In the genomic region with DNA sequence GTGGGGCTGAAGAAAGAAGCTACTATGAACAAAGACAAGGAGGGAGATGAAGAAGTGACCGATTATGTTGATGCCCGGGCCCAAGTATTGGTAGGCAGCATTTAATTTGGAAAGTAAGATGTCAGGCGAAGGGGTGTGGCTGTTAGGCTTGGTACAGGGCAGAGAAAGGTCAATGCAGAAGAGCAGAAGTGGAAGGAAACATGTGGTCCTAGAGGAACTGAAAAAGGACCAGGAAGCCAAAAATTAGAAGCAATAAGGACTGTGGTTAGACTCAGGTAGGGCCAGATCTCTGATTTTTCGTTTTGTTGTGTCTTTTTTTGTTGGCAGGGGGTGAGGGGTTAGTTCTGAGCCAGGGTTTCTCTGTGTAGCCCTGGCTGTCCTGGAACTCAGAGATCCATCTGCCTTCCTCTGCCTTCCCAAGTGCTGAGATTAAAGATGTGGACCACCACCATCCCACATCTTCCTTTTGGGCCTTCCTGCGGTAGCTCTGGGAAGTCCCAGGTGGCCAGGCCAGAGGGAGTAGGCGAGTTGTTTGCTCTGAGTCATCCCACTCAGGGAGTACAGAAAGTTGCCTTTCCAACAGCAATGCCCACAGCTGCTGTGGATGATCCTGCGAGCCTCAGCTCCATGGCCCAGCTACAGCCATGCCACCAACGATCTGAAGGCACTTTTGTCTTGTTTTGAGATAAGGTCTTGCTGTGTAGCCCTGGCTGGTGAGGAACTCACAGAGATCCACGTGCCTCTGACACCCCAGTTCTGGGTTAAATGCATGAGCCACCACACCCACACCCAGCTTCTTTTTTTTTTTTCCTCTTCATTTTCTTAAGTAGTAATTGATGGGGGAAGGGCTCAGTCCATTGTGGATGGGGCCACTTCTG, we compare ENCODE assay signal across 20 mouse cellular contexts. TPM values are rescaled to one million over a fixed set of nuclear protein-coding genes. Genes with fewer than 3 reads are reported as not detected.
DNase-seq lines count a peak whose midpoint lies in the region; ATAC-seq and TF ChIP-seq lines count a peak whose summit lies in the region.
"Had no signal": no experiment of that assay in that cellular context is flagged by ENCODE, and none has a peak within 500 bp of the region (broad histone marks: within the 10 kb centered on the region; RNA-seq: fewer than 3 reads in every experiment).

No protein-coding gene starts in this region.

- no peaks in the 10 kb centered on the region for H3K36me3 ChIP-seq in lung, postnatal 0 days (ENCODE audit: insufficient read depth, low read length)
- peaks cover 18 to 37% of the 10 kb centered on the region in 2 experiments for H3K36me3 ChIP-seq in CH12.LX (replicated peaks in 1 of 2; ENCODE audit: control insufficient read depth in 1 of 2, insufficient read depth in 1 of 2, low read length in 1 of 2)
- H3K36me3 ChIP-seq: embryonic facial prominence, embryonic 15.5 days; forebrain, embryonic 12.5 days; hindbrain, embryonic 15.5 days; neural tube, embryonic 15.5 days had no signal

- no peaks in the 10 kb centered on the region for H3K4me1 ChIP-seq in lung, postnatal 0 days (ENCODE audit: insufficient read depth, low read depth, low read length)
- H3K4me1 ChIP-seq in CH12.LX (ENCODE audit: control insufficient read depth in 1 of 2, insufficient read depth in 2 of 2), result peaks cover 31 to 68% of the 10 kb centered on the region in 2 experiments
- H3K4me1 ChIP-seq: embryonic facial prominence, embryonic 15.5 days; forebrain, embryonic 12.5 days; hindbrain, embryonic 15.5 days; neural tube, embryonic 15.5 days had no signal

- no peak overlapping the region for H3K4me2 ChIP-seq in lung, postnatal 0 days (replicated peaks; ENCODE audit: low read depth, low read length)
- H3K4me2 ChIP-seq in CH12.LX (ENCODE audit: insufficient read depth, low read depth, poor library complexity, severe bottlenecking), result peak overlapping the region; percentile 31
- H3K4me2 ChIP-seq: embryonic facial prominence, embryonic 15.5 days; forebrain, embryonic 12.5 days; hindbrain, embryonic 15.5 days; neural tube, embryonic 15.5 days had no signal

- TF ChIP-seq CTCF in lung, postnatal 0 days (IDR thresholded peaks at IDR 0.05), result no peak
- no peak for TF ChIP-seq CTCF in CH12.LX (conservative IDR thresholded peaks at IDR 0.05 in 1 of 2, IDR thresholded peaks at IDR 0.05 in 1 of 2; ENCODE audit: low read depth in 2 of 2, low read length in 2 of 2)

- no peaks in the 10 kb centered on the region for H3K9me3 ChIP-seq in lung, postnatal 0 days (ENCODE audit: low read length)
- peaks cover 5% of the 10 kb centered on the region for H3K9me3 ChIP-seq in CH12.LX (replicated peaks; ENCODE audit: low read length)
- H3K9me3 ChIP-seq: embryonic facial prominence, embryonic 15.5 days; forebrain, embryonic 12.5 days; hindbrain, embryonic 15.5 days; neural tube, embryonic 15.5 days had no signal

- peak; percentile 42 for DNase-seq in lung, postnatal 36 days
- no peak for DNase-seq in lung, postnatal 0 days (ENCODE audit: low spot score)
- peak; percentile 90 for DNase-seq in CH12.LX (ENCODE audit: extremely low read depth)
- DNase-seq in adrenal gland, postnatal 14 days, result no peak
- no peak for DNase-seq in kidney, adult 9 months
- DNase-seq in layer of hippocampus, adult 8-10 months (ENCODE audit: low spot score in 2 of 2), result no peak
- DNase-seq: cerebellum, adult 9-10 months; heart, adult 11 months; kidney, adult 8-10 months; retina, postnatal 1 day; thymus, adult 2 months had no signal

- H3K9ac ChIP-seq in lung, postnatal 0 days (replicated peaks; ENCODE audit: low read depth), result no peak overlapping the region
- 0 out of 2 replicates have a peak overlapping the region, but pooled peaks have one; percentile 15 for H3K9ac ChIP-seq in CH12.LX (ENCODE audit: insufficient read depth, low read depth)
- H3K9ac ChIP-seq: embryonic facial prominence, embryonic 15.5 days; forebrain, embryonic 12.5 days; hindbrain, embryonic 15.5 days; neural tube, embryonic 15.5 days had no signal

- no peak for TF ChIP-seq EP300 in lung, postnatal 0 days (IDR thresholded peaks at IDR 0.05)
- peak; percentile 96 for TF ChIP-seq EP300 in CH12.LX (IDR thresholded peaks at IDR 0.05; ENCODE audit: low read length)

- no peak for ATAC-seq in lung, postnatal 0 days
- peak; percentile 42 for ATAC-seq in common myeloid progenitor, adult 5-6 weeks (replicated peaks; ENCODE audit: low read depth, poor library complexity, severe bottlenecking)
- ATAC-seq in neutrophil, adult 5-6 weeks (ENCODE audit: extremely low read depth, insufficient number of reproducible peaks, low FRiP score, poor library complexity, severe bottlenecking), result peak; percentile 55
- ATAC-seq: Patski had no signal

- dilution Hi-C loops in CH12.LX (cut with MboI; ENCODE audit: extremely low pct_ligation_motif_present, extremely low pct_unique_long_range_greater_than_20kb, low sequenced_read_pairs), result no loop called here

- H3K27me3 ChIP-seq in lung, postnatal 0 days (replicated peaks; ENCODE audit: insufficient read depth, low read length), result no peaks in the 10 kb centered on the region
- H3K27me3 ChIP-seq in CH12.LX (replicated peaks), result no peaks in the 10 kb centered on the region
- H3K27me3 ChIP-seq: embryonic facial prominence, embryonic 15.5 days; hindbrain, embryonic 15.5 days; neural tube, embryonic 15.5 days had no signal

- TF ChIP-seq POLR2A in CH12.LX (IDR thresholded peaks at IDR 0.05; ENCODE audit: low read depth, low read length), result peak; percentile 27; the same call in 1 of the 2 replicates

- no peak overlapping the region for H3K4me3 ChIP-seq in lung, postnatal 0 days (ENCODE audit: low read depth, low read length)
- H3K4me3 ChIP-seq in CH12.LX (replicated peaks in 1 of 3; ENCODE audit: low read depth in 2 of 3, low read length in 2 of 3, poor library complexity in 1 of 3), result peak overlapping the region in 1 of 3 experiments; percentile 30
- H3K4me3 ChIP-seq: embryonic facial prominence, embryonic 15.5 days; forebrain, embryonic 12.5 days; hindbrain, embryonic 15.5 days; left cerebral cortex, adult 2 months; megakaryocyte, embryonic 14.5 days; neural tube, embryonic 15.5 days had no signal

- TF ChIP-seq RAD21 in CH12.LX (IDR thresholded peaks at IDR 0.05; ENCODE audit: low read depth, low read length), result no peak; the same call in none of the 2 replicates

- WGBS in lung, postnatal 0 days, result 62% methylated on average over 9 of the region's 9 CpGs

- H3K79me2 ChIP-seq in CH12.LX (replicated peaks; ENCODE audit: control insufficient read depth, extremely low read depth, insufficient read depth, poor library complexity, severe bottlenecking), result no peaks in the 10 kb centered on the region

- in situ Hi-C loops in CH12.LX (cut with MboI; ENCODE audit: low pct_ligation_motif_present, low pct_unique_long_range_greater_than_20kb, low sequenced_read_pairs), result no loop called here

- H3K27ac ChIP-seq in lung, postnatal 0 days (ENCODE audit: low read length), result no peak overlapping the region
- peak overlapping the region; percentile 97 for H3K27ac ChIP-seq in CH12.LX (ENCODE audit: insufficient read depth, low read depth)
- H3K27ac ChIP-seq: embryonic facial prominence, embryonic 15.5 days; forebrain, embryonic 12.5 days; hindbrain, embryonic 15.5 days; left cerebral cortex, adult 2 months; neural tube, embryonic 15.5 days had no signal

TF ChIP-seq in CH12.LX, 34 proteins besides CTCF, POLR2A, EP300 and RAD21 (continues in another document):
- no peak for TF ChIP-seq HCFC1 (IDR thresholded peaks at IDR 0.05; ENCODE audit: low read depth, low read length)
- TF ChIP-seq BHLHE40 (IDR thresholded peaks at IDR 0.05; ENCODE audit: low read depth, low read length), result peak; percentile 66; the same call in 1 of the 2 replicates
- no peak for TF ChIP-seq E2F4 (IDR thresholded peaks at IDR 0.05; ENCODE audit: insufficient replicate concordance, low read depth, low read length)
- TF ChIP-seq MAZ (IDR thresholded peaks at IDR 0.05; ENCODE audit: low read depth, low read length), result no peak
- TF ChIP-seq MAX (IDR thresholded peaks at IDR 0.05; ENCODE audit: low read length), result peak; percentile 78
- TF ChIP-seq ZC3H11A (IDR thresholded peaks at IDR 0.05; ENCODE audit: low read depth, low read length), result no peak
- TF ChIP-seq ZMIZ1 (IDR thresholded peaks at IDR 0.05; ENCODE audit: low read depth, low read length), result no peak
- no peak for TF ChIP-seq JUN (IDR thresholded peaks at IDR 0.05; ENCODE audit: insufficient read depth, low read depth, low read length)
- peak; percentile 68; the same call in 1 of the 2 replicates for TF ChIP-seq SIN3A (IDR thresholded peaks at IDR 0.05; ENCODE audit: low read length)
- no peak for TF ChIP-seq ZKSCAN1 (IDR thresholded peaks at IDR 0.05; ENCODE audit: borderline replicate concordance, low read depth, low read length)
- TF ChIP-seq USF1 (IDR thresholded peaks at IDR 0.05; ENCODE audit: low read depth, low read length), result no peak
- TF ChIP-seq POLR2AphosphoS2 (IDR thresholded peaks at IDR 0.05; ENCODE audit: low read depth, low read length), result no peak
- no peak for TF ChIP-seq USF2 (conservative IDR thresholded peaks at IDR 0.05; ENCODE audit: low read depth, low read length)

RNA-seq across cellular contexts. Expression of gene Map4k1, which starts 25.6 kb away (rescaled TPM):
- 2.0 and 3.5 TPM in 2 replicates for polyA plus RNA-seq in lung, postnatal 0 days (2015; fragmentation: Nextera tagmentation; extraction: Ambion mirVana)
- total RNA-seq in CH12.LX (2012; rRNA removed), result 183 and 195 TPM in 2 replicates
- 112 and 114 TPM in 2 replicates for total RNA-seq in CH12.LX (2014; rRNA removed)
- polyA plus RNA-seq in CH12.LX (2012; ENCODE audit: insufficient read length, low read depth), result 395 and 401 TPM in 2 replicates
- total RNA-seq in common myeloid progenitor, adult 5-6 weeks (2017), result 65.8 and 72.9 TPM in 2 replicates
- total RNA-seq in neutrophil, adult 5-6 weeks (2017), result 132 and 154 TPM in 2 replicates
- 1.8 and 7.9 TPM in 2 replicates for total RNA-seq in adrenal gland, postnatal 14 days (2021)
- total RNA-seq in layer of hippocampus, adult 8-10 months (2022), result 1 to 10 TPM; 1.3 to 3.5 (median 1.7) TPM

RNA-seq across cellular contexts. Expression of gene Eif3k, which starts 25.8 kb away (rescaled TPM):
- 287 and 294 TPM in 2 replicates for polyA plus RNA-seq in lung, postnatal 0 days (2015; fragmentation: Nextera tagmentation; extraction: Ambion mirVana)
- total RNA-seq in CH12.LX (2012; rRNA removed) (513 and 551 TPM in 2 replicates), CH12.LX (2014; rRNA removed) (595 and 658 TPM in 2 replicates)
- 580 and 584 TPM in 2 replicates for polyA plus RNA-seq in CH12.LX (2012; ENCODE audit: insufficient read length, low read depth)
- total RNA-seq in common myeloid progenitor, adult 5-6 weeks (2017), result 417 and 491 TPM in 2 replicates
- 191 and 195 TPM in 2 replicates for total RNA-seq in neutrophil, adult 5-6 weeks (2017)
- 233 and 240 TPM in 2 replicates for total RNA-seq in adrenal gland, postnatal 14 days (2021)
- total RNA-seq in layer of hippocampus, adult 8-10 months (2022), result 100 to 1,000 TPM; 182 to 214 (median 197) TPM

RNA-seq across cellular contexts. Expression of gene Actn4, which starts 45.3 kb away (rescaled TPM):
- 202 and 218 TPM in 2 replicates for polyA plus RNA-seq in lung, postnatal 0 days (2015; fragmentation: Nextera tagmentation; extraction: Ambion mirVana)
- total RNA-seq in CH12.LX (2012; rRNA removed) (62.9 and 63.4 TPM in 2 replicates), CH12.LX (2014; rRNA removed) (45.9 and 56.9 TPM in 2 replicates)
- polyA plus RNA-seq in CH12.LX (2012; ENCODE audit: insufficient read length, low read depth), result 127 and 145 TPM in 2 replicates
- 42.6 and 76.9 TPM in 2 replicates for total RNA-seq in common myeloid progenitor, adult 5-6 weeks (2017)
- total RNA-seq in neutrophil, adult 5-6 weeks (2017), result 29.7 and 36.4 TPM in 2 replicates
- total RNA-seq in adrenal gland, postnatal 14 days (2021), result 271 and 282 TPM in 2 replicates
- total RNA-seq in layer of hippocampus, adult 8-10 months (2022), result 100 to 1,000 TPM; 136 to 138 (median 137) TPM

Comparison
In these comparisons a context has a peak if more than half of its experiments do, and no peak if none do; other contexts are left out.
1. DNase-seq: peak in lung, postnatal 36 days (single experiment) and CH12.LX (single experiment); none in lung, postnatal 0 days (single experiment), adrenal gland, postnatal 14 days (single experiment), kidney, adult 9 months (single experiment) and layer of hippocampus, adult 8-10 months (0 of 2).